Comparison of ENCODE assay signal across 7 mouse cellular contexts in genomic region chr9:108067900-108068299, GRCm38 (mm10). TPM values are rescaled to one million over a fixed set of nuclear protein-coding genes. Genes with fewer than 3 reads are reported as not detected.
DNase-seq lines count a peak whose midpoint lies in the region; ATAC-seq lines count a peak whose summit lies in the region.

No protein-coding gene starts in this region.

- H3K27me3 ChIP-seq in limb, embryonic 11.5 days (ENCODE audit: control insufficient read depth, insufficient read depth, low read length), result no peaks in the 10 kb centered on the region
- H3K27me3 ChIP-seq in midbrain, embryonic 14.5 days (ENCODE audit: control insufficient read depth, insufficient read depth, low read length), result no peaks in the 10 kb centered on the region

- DNase-seq in adrenal gland, adult (ENCODE audit: inconsistent age in 2 of 2, low spot score in 1 of 2), result peak; percentile 82 to 94
- DNase-seq in embryo, embryonic 10 days (ENCODE audit: low spot score), result peak; percentile 91
- DNase-seq in gastrocnemius, postnatal 4 days (ENCODE audit: low spot score in 2 of 2), result peak; percentile 63 to 81
- DNase-seq in kidney, adult 18-20 months, result peak; percentile 87
- DNase-seq in limb, embryonic 11.5 days (ENCODE audit: low spot score), result peak; percentile 94
- DNase-seq in midbrain, embryonic 14.5 days, result peak; percentile 92
- DNase-seq in spleen, adult 12 weeks (ENCODE audit: low spot score), result peak; percentile 76

- no peaks in the 10 kb centered on the region for H3K9me3 ChIP-seq in limb, embryonic 11.5 days (ENCODE audit: control insufficient read depth, low read length)
- no peaks in the 10 kb centered on the region for H3K9me3 ChIP-seq in midbrain, embryonic 14.5 days (ENCODE audit: control insufficient read depth, low read length)

- peaks cover 13% of the 10 kb centered on the region for H3K36me3 ChIP-seq in limb, embryonic 11.5 days (ENCODE audit: control insufficient read depth, insufficient read depth, low read length)
- peaks cover 47% of the 10 kb centered on the region for H3K36me3 ChIP-seq in midbrain, embryonic 14.5 days (ENCODE audit: control insufficient read depth, insufficient read depth, low read length)

- H3K4me3 ChIP-seq in limb, embryonic 11.5 days (ENCODE audit: low read depth, low read length), result no peak overlapping the region
- H3K4me3 ChIP-seq in midbrain, embryonic 14.5 days (replicated peaks; ENCODE audit: low read depth, low read length), result no peak overlapping the region

- 16% methylated on average over 8 of the region's 8 CpGs for WGBS in limb, embryonic 11.5 days
- WGBS in midbrain, embryonic 14.5 days, result 22% methylated on average over 8 of the region's 8 CpGs

- ATAC-seq in limb, embryonic 11.5 days (ENCODE audit: insufficient number of reproducible peaks, low FRiP score, low TSS enrichment, low read depth), result peak; percentile 45; the same call in 1 of the 2 replicates
- 0 out of 2 replicates have a peak, but pooled peaks have one; percentile 32 for ATAC-seq in midbrain, embryonic 14.5 days (ENCODE audit: low FRiP score, low TSS enrichment)

- no peak overlapping the region for H3K27ac ChIP-seq in limb, embryonic 11.5 days (replicated peaks; ENCODE audit: low read depth, low read length)
- H3K27ac ChIP-seq in midbrain, embryonic 14.5 days (replicated peaks; ENCODE audit: low read depth, low read length), result no peak overlapping the region

- no peak overlapping the region for H3K9ac ChIP-seq in limb, embryonic 11.5 days (ENCODE audit: low read length)
- H3K9ac ChIP-seq in midbrain, embryonic 14.5 days (replicated peaks; ENCODE audit: low read length), result no peak overlapping the region

- H3K4me2 ChIP-seq in limb, embryonic 11.5 days (ENCODE audit: low read depth, severe bottlenecking), result no peak overlapping the region
- no peak overlapping the region for H3K4me2 ChIP-seq in midbrain, embryonic 14.5 days (ENCODE audit: low read length)

- no peaks in the 10 kb centered on the region for H3K4me1 ChIP-seq in limb, embryonic 11.5 days (ENCODE audit: control insufficient read depth, insufficient read depth, low read length)
- no peaks in the 10 kb centered on the region for H3K4me1 ChIP-seq in midbrain, embryonic 14.5 days (ENCODE audit: control insufficient read depth, insufficient read depth, low read length)

RNA-seq across cellular contexts. Expression of gene Mst1, which starts 12.3 kb away (rescaled TPM):
- total RNA-seq in gastrocnemius, postnatal 4 days (2021), result under 1 TPM in 1 of 2 experiments, not detected in 1; 0.36 TPM
- 0.37 and 1.3 TPM in 2 replicates for polyA plus RNA-seq in limb, embryonic 11.5 days (2014; fragmentation: Nextera tagmentation; extraction: Ambion mirVana)
- polyA plus RNA-seq in midbrain, embryonic 14.5 days (2014; fragmentation: Nextera tagmentation; extraction: Ambion mirVana), result not detected in 2 replicates

RNA-seq across cellular contexts. Expression of gene Amigo3, which starts 14.9 kb away (rescaled TPM):
- 1 to 10 TPM; 3.2 to 3.4 TPM for total RNA-seq in gastrocnemius, postnatal 4 days (2021)
- polyA plus RNA-seq in limb, embryonic 11.5 days (2014; fragmentation: Nextera tagmentation; extraction: Ambion mirVana), result 1.7 and 1.9 TPM in 2 replicates
- polyA plus RNA-seq in midbrain, embryonic 14.5 days (2014; fragmentation: Nextera tagmentation; extraction: Ambion mirVana), result 2.4 and 3.5 TPM in 2 replicates

RNA-seq across cellular contexts. Expression of gene Rnf123, which starts 15.2 kb away (rescaled TPM):
- 10 to 100 TPM; 83.8 to 94.8 TPM for total RNA-seq in gastrocnemius, postnatal 4 days (2021)
- 26.4 and 29.9 TPM in 2 replicates for polyA plus RNA-seq in limb, embryonic 11.5 days (2014; fragmentation: Nextera tagmentation; extraction: Ambion mirVana)
- 54.8 and 56.2 TPM in 2 replicates for polyA plus RNA-seq in midbrain, embryonic 14.5 days (2014; fragmentation: Nextera tagmentation; extraction: Ambion mirVana)

RNA-seq across cellular contexts. Expression of gene Gmppb, which starts 18.9 kb away (rescaled TPM):
- 10 to 100 TPM; 18.2 to 20.6 TPM for total RNA-seq in gastrocnemius, postnatal 4 days (2021)
- 20.6 and 22.0 TPM in 2 replicates for polyA plus RNA-seq in limb, embryonic 11.5 days (2014; fragmentation: Nextera tagmentation; extraction: Ambion mirVana)
- 14.0 and 16.7 TPM in 2 replicates for polyA plus RNA-seq in midbrain, embryonic 14.5 days (2014; fragmentation: Nextera tagmentation; extraction: Ambion mirVana)

RNA-seq across cellular contexts. Expression of gene Apeh, which starts 26.5 kb away (rescaled TPM):
- 10 to 100 TPM; 47.7 to 51.5 TPM for total RNA-seq in gastrocnemius, postnatal 4 days (2021)
- polyA plus RNA-seq in limb, embryonic 11.5 days (2014; fragmentation: Nextera tagmentation; extraction: Ambion mirVana), result 56.3 and 63.4 TPM in 2 replicates
- 38.0 and 43.8 TPM in 2 replicates for polyA plus RNA-seq in midbrain, embryonic 14.5 days (2014; fragmentation: Nextera tagmentation; extraction: Ambion mirVana)
